Mouse (Mus musculus) activated CD4-positive, CD25-positive, alpha-beta regulatory T cell, adult 4 months (primary cell): ENCODE data around the gene Pnpla6. TPM values are rescaled to one million over a fixed set of nuclear protein-coding genes. Genes with fewer than 3 reads are reported as not detected.

ENCODE experiments used
- ATAC-seq: one replicate; pipeline ENCODE4 v1.8.0; 2017
- polyA plus RNA-seq, 2 experiments: library from polyadenylated mRNA; unstranded; fragments of 100-300 nt; shearing (Covaris generic); gene quantifications; one replicate each; pipeline ENCODE4 v1.2.1; 2017

Gene Pnpla6
- polyA plus RNA-seq, 2 experiments from 2014 or later, result 18.8 to 24.8 TPM

GRCm38 (mm10) chr8:3507979-3508754 is 7.0 kb upstream of the Pnpla6 start:
- ATAC-seq, result no peak

- ATAC-seq, result no peak
These were observed 420 bp upstream of the Pnpla6 start for GRCm38 (mm10) chr8:3514681-3515247.

GRCm38 (mm10) chr8:3515771-3516417 is 710 bp downstream of the Pnpla6 start:
- peak; percentile 26 for ATAC-seq

- peak; percentile 86 for ATAC-seq
These were observed 1.4 kb downstream of the Pnpla6 start for GRCm38 (mm10) chr8:3516450-3517116.

GRCm38 (mm10) chr8:3517117-3517495 is 1.9 kb downstream of the Pnpla6 start:
- ATAC-seq, result no peak

GRCm38 (mm10) chr8:3522007-3522697 is 7.0 kb downstream of the Pnpla6 start:
- ATAC-seq, result no peak

- no peak for ATAC-seq
These were observed 15.6 kb downstream of the Pnpla6 start for GRCm38 (mm10) chr8:3530816-3531215.

- ATAC-seq, result no peak
These were observed 16.8 kb downstream of the Pnpla6 start for GRCm38 (mm10) chr8:3531936-3532335.

GRCm38 (mm10) chr8:3536053-3536841 is 21.1 kb downstream of the Pnpla6 start:
- no peak for ATAC-seq

- no peak for ATAC-seq
These were observed 21.8 kb downstream of the Pnpla6 start for GRCm38 (mm10) chr8:3536940-3537339.

GRCm38 (mm10) chr8:3537666-3538065 is 22.5 kb downstream of the Pnpla6 start:
- no peak for ATAC-seq

- no peak for ATAC-seq
These were observed 24.0 kb downstream of the Pnpla6 start for GRCm38 (mm10) chr8:3539146-3539545.

GRCm38 (mm10) chr8:3540076-3540475 is 24.9 kb downstream of the Pnpla6 start:
- ATAC-seq, result no peak

GRCm38 (mm10) chr8:3546511-3546910 is 31.3 kb downstream of the Pnpla6 start:
- no peak for ATAC-seq

GRCm38 (mm10) chr8:3552240-3552639 is 37.1 kb downstream of the Pnpla6 start:
- no peak for ATAC-seq

- no peak for ATAC-seq
These were observed 40.9 kb downstream of the Pnpla6 start for GRCm38 (mm10) chr8:3556114-3556513.

GRCm38 (mm10) chr8:3567641-3568371 is 52.6 kb downstream of the Pnpla6 start, which contains the start of gene C330021F23Rik:
TSS of gene C330021F23Rik (plus strand) at chr8:3567990.
- no peak for ATAC-seq

- no peak for ATAC-seq
These were observed 53.2 kb downstream of the Pnpla6 start for GRCm38 (mm10) chr8:3568378-3568777.

GRCm38 (mm10) chr8:3569784-3570183 is 54.6 kb downstream of the Pnpla6 start:
- ATAC-seq, result no peak

- no peak for ATAC-seq
These were observed 59.4 kb downstream of the Pnpla6 start for GRCm38 (mm10) chr8:3574546-3574945.
